Mouse (Mus musculus): ENCODE measurements around the gene Acpp. TPM values are rescaled to one million over a fixed set of nuclear protein-coding genes. Genes with fewer than 3 reads are reported as not detected.

Acpp gene
- 3.6 to 6.4 TPM (median 4.5 TPM) in 4 replicates for total RNA-seq (2023)

DNA sequence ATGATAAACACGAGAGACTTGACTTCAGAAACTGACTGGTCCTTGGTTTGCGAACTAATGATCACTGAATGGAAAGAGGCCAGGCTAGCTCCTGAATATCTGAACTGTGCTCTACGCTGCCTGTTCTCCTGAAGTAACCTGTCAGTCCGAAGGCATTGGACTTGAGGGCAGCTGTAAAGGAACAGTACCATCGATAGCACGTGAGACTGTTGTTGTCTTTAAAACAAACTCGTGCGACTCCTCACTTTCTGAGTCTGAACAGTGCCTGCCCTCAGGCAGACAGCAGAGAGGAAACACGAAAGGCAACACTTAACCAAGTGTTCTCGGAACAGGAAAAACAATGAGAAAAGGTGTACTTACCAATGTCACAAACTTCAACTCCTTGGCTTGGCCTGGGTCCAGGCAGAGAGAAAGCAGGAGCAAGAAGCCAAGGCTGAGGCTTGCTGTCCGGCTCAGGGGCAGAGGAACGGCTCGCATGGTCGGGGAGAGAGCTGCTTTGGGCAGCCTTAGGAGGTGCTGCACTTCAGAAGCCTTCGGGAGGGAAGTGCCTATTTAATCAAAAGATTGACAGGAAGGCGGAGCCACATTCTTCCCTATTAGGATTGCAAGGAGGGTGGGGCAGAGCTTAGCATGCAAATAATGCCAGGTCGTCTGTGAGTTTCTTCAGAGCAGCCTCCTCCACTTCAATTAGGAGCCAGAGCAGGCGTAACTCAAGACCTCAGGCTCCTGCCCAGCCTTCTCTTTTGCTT lies at the start of gene Acpp:
Acpp (minus strand) TSS at position 566 of the 749 bp plus-strand sequence.

GRCm38 (mm10) chr9:104262823-104263352 lies 74.7 kb downstream of the Acpp start, which contains the start of gene Dnajc13:
Gene Dnajc13 (minus strand): TSS chr9:104262930.

Other genes with a start within 250 kb of the Acpp start
- gene Ackr4, start 210.8 kb downstream of the Acpp start, total RNA-seq (2023) = not detected in 4 replicates
- 82.5 to 102 TPM (median 93.9 TPM) in 4 replicates for gene Dnajc13, start 74.8 kb downstream of the Acpp start, total RNA-seq (2023)
- gene Cpne4, start 209.5 kb upstream of the Acpp start, total RNA-seq (2023) = not detected in 4 replicates

Measured in B cell, adult 62 days (primary cell).